Mouse (Mus musculus): Measurements from ENCODE around the gene Pbx2. TPM values are rescaled to one million over a fixed set of nuclear protein-coding genes. Genes with fewer than 3 reads are reported as not detected.

Gene Pbx2
- total RNA-seq, 2 experiments from 2014 or later = 63.0 to 63.9 TPM

- peak; percentile 94 to 98 for DNase-seq
Measured at GRCm38 (mm10) chr17:34604061-34604508, 13.0 kb downstream of the Pbx2 start, which contains the start of gene Agpat1. Gene Agpat1 (plus strand): TSS chr17:34604262.

GRCm38 (mm10) chr17:34604511-34605237 is 13.6 kb downstream of the Pbx2 start:
- DNase-seq = peak in 1 of 2 experiments; percentile 20

GRCm38 (mm10) chr17:34605609-34606008 is 14.5 kb downstream of the Pbx2 start:
- DNase-seq = peak; percentile 98

- no peak for DNase-seq
Measured at GRCm38 (mm10) chr17:34606186-34607039, 15.3 kb downstream of the Pbx2 start.

- DNase-seq = no peak
Measured at GRCm38 (mm10) chr17:34607997-34608396, 16.9 kb downstream of the Pbx2 start.

- no peak for DNase-seq
Measured at GRCm38 (mm10) chr17:34611050-34611449, 20.0 kb downstream of the Pbx2 start.

GRCm38 (mm10) chr17:34613054-34613645 is 22.1 kb downstream of the Pbx2 start:
- DNase-seq = no peak

GRCm38 (mm10) chr17:34613830-34614229 is 22.8 kb downstream of the Pbx2 start:
- DNase-seq = no peak

GRCm38 (mm10) chr17:34615871-34616270 is 24.8 kb downstream of the Pbx2 start, which contains the start of gene Egfl8:
Gene Egfl8 (minus strand): TSS chr17:34615971.
- DNase-seq = no peak

GRCm38 (mm10) chr17:34618999-34619398 is 27.9 kb downstream of the Pbx2 start:
- peak in 1 of 2 experiments; percentile 72 for DNase-seq

- DNase-seq = no peak
Measured at GRCm38 (mm10) chr17:34621006-34621405, 29.9 kb downstream of the Pbx2 start.

- no peak for DNase-seq
Measured at GRCm38 (mm10) chr17:34623161-34623560, 32.1 kb downstream of the Pbx2 start.

- DNase-seq = no peak
Measured at GRCm38 (mm10) chr17:34624981-34625380, 33.9 kb downstream of the Pbx2 start.

GRCm38 (mm10) chr17:34626062-34626772 is 35.2 kb downstream of the Pbx2 start:
- no peak for DNase-seq

GRCm38 (mm10) chr17:34626773-34627092 is 35.7 kb downstream of the Pbx2 start:
- peak in 1 of 2 experiments; percentile 58 for DNase-seq

GRCm38 (mm10) chr17:34627093-34627942 is 36.3 kb downstream of the Pbx2 start:
- DNase-seq = peak; percentile 81 to 87

GRCm38 (mm10) chr17:34627943-34628643 is 37.0 kb downstream of the Pbx2 start, which contains the start of gene Ppt2:
Gene Ppt2 (minus strand): TSS chr17:34628510.
- no peak for DNase-seq

GRCm38 (mm10) chr17:34628644-34628967 is 37.5 kb downstream of the Pbx2 start:
- no peak for DNase-seq

GRCm38 (mm10) chr17:34629221-34629751 is 38.2 kb downstream of the Pbx2 start, which contains the start of gene Prrt1:
Gene Prrt1 (plus strand): TSS chr17:34629533.
- peak in 1 of 2 experiments; percentile 68 for DNase-seq

All from layer of hippocampus, postnatal 36 days (tissue).